Mouse (Mus musculus) liver, postnatal 0 days (tissue): ENCODE measurements at regions not wholly inside any gene's neighbourhood (a gene's known extent, or its start where the extent isn't known, plus 50 kb on each side); places are given as distances from the start of the nearest gene placed in this dataset.
"Not testable (repeated sequence)": the region's sequence is repeated elsewhere in the genome, so short reads cannot be mapped to it uniquely, and the experiment has no call there.

Experiments
- ATAC-seq: fragments of 200-750 bp; cut with Nextera tagmentation; 2 replicates; pipeline ENCODE4 v1.8.0; 2017; ENCODE audit warnings: mild to moderate bottlenecking, moderate library complexity
- DNase-seq: peaks from one replicate; pipeline ENCODE4 v3.0.0-alpha.2; 2016
- H3K27ac ChIP-seq: fragments of 300-500 bp; sonication (generic); 2 replicates; pipeline ENCODE4 v1.5.1; 2014; ENCODE audit warnings: antibody characterized with exemption, moderate library complexity, mild to moderate bottlenecking, low read depth
- H3K27me3 ChIP-seq: fragments of 300-500 bp; sonication (generic); 2 replicates; pipeline ENCODE4 v1.6.1; 2014; ENCODE audit warnings: low read length, control low read depth, mixed read lengths; ENCODE audit not compliant: insufficient read depth
- H3K36me3 ChIP-seq: fragments of 300-500 bp; sonication (generic); replicated peaks from 2 replicates; pipeline ENCODE4 v1.6.1; 2014; ENCODE audit warnings: mild to moderate bottlenecking, control low read depth, low read length, moderate library complexity, mixed read lengths; ENCODE audit not compliant: insufficient read depth
- H3K4me1 ChIP-seq: fragments of 300-500 bp; sonication (generic); 2 replicates; pipeline ENCODE4 v1.6.1; 2014; ENCODE audit warnings: antibody characterized with exemption, mild to moderate bottlenecking, control low read depth; ENCODE audit not compliant: insufficient read depth
- H3K4me2 ChIP-seq: fragments of 300-500 bp; sonication (generic); 2 replicates; pipeline ENCODE4 v1.6.1; 2014; ENCODE audit warnings: low read depth, mild to moderate bottlenecking, low read length, moderate library complexity, mixed read lengths
- H3K4me3 ChIP-seq: fragments of 300-500 bp; sonication (generic); 2 replicates; pipeline ENCODE4 v1.5.1; 2014; ENCODE audit warnings: low read depth, low read length
- H3K9ac ChIP-seq: fragments of 300-500 bp; sonication (generic); replicated peaks from 2 replicates; pipeline ENCODE4 v1.6.1; 2014; ENCODE audit warnings: mild to moderate bottlenecking, moderate library complexity
- H3K9me3 ChIP-seq: fragments of 300-500 bp; sonication (generic); 2 replicates; pipeline ENCODE4 v1.6.1; 2016; ENCODE audit warnings: mild to moderate bottlenecking, control low read depth, low read length, mixed read lengths
- CTCF ChIP-seq: sonication (generic); IDR thresholded peaks from 2 replicates; pipeline ENCODE4 v1.5.1; 2016; ENCODE audit warnings: antibody characterized with exemption, low read depth
- EP300 ChIP-seq: IDR thresholded peaks from 2 replicates; pipeline ENCODE4 v1.6.1; 2016; ENCODE audit warnings: antibody characterized with exemption, low read depth, mild to moderate bottlenecking
- WGBS: fragments of 180-500 bp; shearing (Covaris S2); extraction: QIAGEN DNeasy Blood & Tissue Kit; methylation state at CpG from one replicate; pipeline ENCODE4 v1.1.7; 2014; ENCODE audit not compliant: insufficient replicate concordance; 5-methylcytosine and 5-hydroxymethylcytosine counted together

GRCm38 (mm10) chr8:96426900-96427299 lies 538.6 kb upstream of the Got2 start:
- no peaks in the 10 kb centered on the region for H3K27me3 ChIP-seq
- no peak overlapping the region for H3K9ac ChIP-seq
- H3K27ac ChIP-seq, result no peak overlapping the region
- no peak overlapping the region for H3K4me2 ChIP-seq
- DNase-seq, result no peak
- no peak overlapping the region for H3K4me3 ChIP-seq
- H3K36me3 ChIP-seq, result no peaks in the 10 kb centered on the region
- no peaks in the 10 kb centered on the region for H3K9me3 ChIP-seq
- TF ChIP-seq CTCF (no peak), EP300 (no peak)
- H3K4me1 ChIP-seq, result no peaks in the 10 kb centered on the region
- ATAC-seq, result no peak
- 47% methylated on average over 1 of the region's 1 CpGs for WGBS

GRCm38 (mm10) chr8:96409601-96410000 lies 521.3 kb upstream of the Got2 start:
- no peaks in the 10 kb centered on the region for H3K27me3 ChIP-seq
- no peaks in the 10 kb centered on the region for H3K4me1 ChIP-seq
- DNase-seq, result no peak
- ATAC-seq, result no peak
- WGBS, result 58% methylated on average over 1 of the region's 1 CpGs
- H3K9ac ChIP-seq, result no peak overlapping the region
- no peak overlapping the region for H3K4me2 ChIP-seq
- no peak overlapping the region for H3K27ac ChIP-seq
- H3K4me3 ChIP-seq, result no peak overlapping the region
- no peak for TF ChIP-seq EP300
- TF ChIP-seq CTCF, result no peak
- no peaks in the 10 kb centered on the region for H3K9me3 ChIP-seq
- no peaks in the 10 kb centered on the region for H3K36me3 ChIP-seq

- Histone ChIP-seq H3K4me1 (no peaks in the 10 kb centered on the region), H3K27me3 (no peaks in the 10 kb centered on the region), H3K36me3 (no peaks in the 10 kb centered on the region), H3K27ac (no peak overlapping the region), H3K4me3 (no peak overlapping the region), H3K4me2 (no peak overlapping the region), H3K9ac (no peak overlapping the region), H3K9me3 (no peaks in the 10 kb centered on the region)
- WGBS, result 79% methylated on average over 15 of the region's 15 CpGs
- no peak for TF ChIP-seq CTCF
- no peak for TF ChIP-seq EP300
- ATAC-seq (no peak), DNase-seq (no peak)
Observed at GRCm38 (mm10) chr8:96404549-96405145, 516.3 kb upstream of the Got2 start.

GRCm38 (mm10) chr8:96403669-96404068 lies 515.3 kb upstream of the Got2 start:
- no peak for TF ChIP-seq CTCF
- no peak for TF ChIP-seq EP300
- no peak overlapping the region for H3K9ac ChIP-seq
- no peak overlapping the region for H3K27ac ChIP-seq
- WGBS, result 52% methylated on average over 3 of the region's 3 CpGs
- H3K4me2 ChIP-seq, result no peak overlapping the region
- no peak overlapping the region for H3K4me3 ChIP-seq
- H3K4me1 ChIP-seq, result no peaks in the 10 kb centered on the region
- H3K27me3 ChIP-seq, result no peaks in the 10 kb centered on the region
- H3K9me3 ChIP-seq, result no peaks in the 10 kb centered on the region
- ATAC-seq, result no peak
- no peaks in the 10 kb centered on the region for H3K36me3 ChIP-seq
- DNase-seq, result no peak

GRCm38 (mm10) chr8:96399381-96399780 lies 511.0 kb upstream of the Got2 start:
- DNase-seq, H3K27me3 ChIP-seq, ATAC-seq, H3K36me3 ChIP-seq, H3K4me1 ChIP-seq, H3K9ac ChIP-seq, H3K9me3 ChIP-seq, H3K27ac ChIP-seq, H3K4me3 ChIP-seq, H3K4me2 ChIP-seq: not testable (repeated sequence)
- WGBS, result 80% methylated on average over 4 of the region's 4 CpGs

- H3K36me3 ChIP-seq, result no peaks in the 10 kb centered on the region
- ATAC-seq, result no peak
- 80% methylated on average over 4 of the region's 4 CpGs for WGBS
- no peak overlapping the region for H3K27ac ChIP-seq
- TF ChIP-seq CTCF (no peak), EP300 (no peak)
- H3K4me1 ChIP-seq, result no peaks in the 10 kb centered on the region
- DNase-seq, result no peak
- H3K27me3 ChIP-seq, result no peaks in the 10 kb centered on the region
- no peak overlapping the region for H3K4me2 ChIP-seq
- no peak overlapping the region for H3K9ac ChIP-seq
- H3K9me3 ChIP-seq, result no peaks in the 10 kb centered on the region
- H3K4me3 ChIP-seq, result no peak overlapping the region
Observed at GRCm38 (mm10) chr8:96393024-96393423, 504.7 kb upstream of the Got2 start.

GRCm38 (mm10) chr8:96389251-96389650 lies 500.9 kb upstream of the Got2 start:
- ATAC-seq (no peak), DNase-seq (no peak)
- Histone ChIP-seq H3K9me3 (no peaks in the 10 kb centered on the region), H3K4me1 (no peaks in the 10 kb centered on the region), H3K27ac (no peak overlapping the region), H3K4me3 (no peak overlapping the region), H3K36me3 (no peaks in the 10 kb centered on the region), H3K27me3 (no peaks in the 10 kb centered on the region), H3K9ac (no peak overlapping the region), H3K4me2 (no peak overlapping the region)
- WGBS, result 61% methylated on average over 3 of the region's 3 CpGs
- no peak for TF ChIP-seq CTCF
- no peak for TF ChIP-seq EP300
